Mouse (Mus musculus): ENCODE data around the gene Yif1a. TPM values are rescaled to one million over a fixed set of nuclear protein-coding genes. Genes with fewer than 3 reads are reported as not detected.

Yif1a gene
- polyA plus RNA-seq, 1 experiment from 2014 or later: 56.4 TPM

GRCm38 (mm10) chr19:5117494-5118383 lies 29.4 kb downstream of the Yif1a start:
- Histone ChIP-seq H3K4me1 (peaks cover 19% of the 10 kb centered on the region), H3K36me3 (replicated peaks) (peaks cover 15% of the 10 kb centered on the region), H3K9me3 (no peaks in the 10 kb centered on the region), H3K9ac (peak overlapping the region; percentile 89), H3K27ac (peak overlapping the region; percentile 89), H3K4me2 (peak overlapping the region; percentile 89), H3K4me3 (replicated peaks) (peak overlapping the region; percentile 91), H3K27me3 (peaks cover 11% of the 10 kb centered on the region)
- ATAC-seq (ENCODE audit: low FRiP score): peak; percentile 93
- under 1% methylated on average over 82 of the region's 83 CpGs for WGBS

GRCm38 (mm10) chr19:5118384-5118698 lies 30.0 kb downstream of the Yif1a start, which contains the start of gene Klc2:
Gene Klc2, minus strand, starts transcription at chr19:5118560.
- under 1% methylated on average over 18 of the region's 18 CpGs for WGBS
- Histone ChIP-seq H3K36me3 (replicated peaks) (peaks cover 9% of the 10 kb centered on the region), H3K27me3 (peaks cover 11% of the 10 kb centered on the region), H3K9me3 (no peaks in the 10 kb centered on the region), H3K27ac (peak within 1 kb of the TSS; percentile 89), H3K4me1 (peaks cover 19% of the 10 kb centered on the region), H3K4me3 (replicated peaks) (peak within 1 kb of the TSS; percentile 91), H3K9ac (peak within 1 kb of the TSS; percentile 89), H3K4me2 (peak within 1 kb of the TSS; percentile 89)
- ATAC-seq (ENCODE audit: low FRiP score): no peak; the same call in 1 of the 2 replicates

- Histone ChIP-seq H3K9me3 (no peaks in the 10 kb centered on the region), H3K36me3 (replicated peaks) (no peaks in the 10 kb centered on the region), H3K27me3 (peaks cover 11% of the 10 kb centered on the region), H3K4me2 (no peak overlapping the region), H3K9ac (no peak overlapping the region), H3K4me3 (replicated peaks) (no peak overlapping the region), H3K27ac (no peak overlapping the region), H3K4me1 (peaks cover 7% of the 10 kb centered on the region)
- 66% methylated on average over 10 of the region's 10 CpGs for WGBS
- ATAC-seq (ENCODE audit: low FRiP score): no peak
Observed at GRCm38 (mm10) chr19:5122492-5122891, 34.2 kb downstream of the Yif1a start.

- Histone ChIP-seq H3K4me1 (peaks cover 7% of the 10 kb centered on the region), H3K36me3 (replicated peaks) (no peaks in the 10 kb centered on the region), H3K4me2 (no peak overlapping the region), H3K9me3 (no peaks in the 10 kb centered on the region), H3K4me3 (replicated peaks) (no peak overlapping the region), H3K27ac (no peak overlapping the region), H3K27me3 (peaks cover 11% of the 10 kb centered on the region), H3K9ac (no peak overlapping the region)
- no peak for ATAC-seq (ENCODE audit: low FRiP score)
- WGBS: 89% methylated on average over 3 of the region's 3 CpGs
Observed at GRCm38 (mm10) chr19:5123241-5123640, 34.9 kb downstream of the Yif1a start.

GRCm38 (mm10) chr19:5124055-5124614 lies 35.8 kb downstream of the Yif1a start:
- no peak overlapping the region for H3K4me3 ChIP-seq (replicated peaks)
- no peak overlapping the region for H3K9ac ChIP-seq
- no peaks in the 10 kb centered on the region for H3K36me3 ChIP-seq (replicated peaks)
- H3K4me2 ChIP-seq: no peak overlapping the region
- no peak overlapping the region for H3K27ac ChIP-seq
- 0 out of 2 replicates have a peak, but pooled peaks cover under 1% of the 10 kb centered on the region for H3K4me1 ChIP-seq
- no peak for ATAC-seq (ENCODE audit: low FRiP score)
- H3K27me3 ChIP-seq: peaks cover 7% of the 10 kb centered on the region
- no peaks in the 10 kb centered on the region for H3K9me3 ChIP-seq
- 76% methylated on average over 7 of the region's 7 CpGs for WGBS

GRCm38 (mm10) chr19:5129770-5130169 lies 41.4 kb downstream of the Yif1a start:
- Histone ChIP-seq H3K4me1 (no peaks in the 10 kb centered on the region), H3K36me3 (replicated peaks) (peaks cover 11% of the 10 kb centered on the region), H3K27ac (no peak overlapping the region), H3K27me3 (no peaks in the 10 kb centered on the region), H3K9ac (no peak overlapping the region), H3K4me2 (no peak overlapping the region), H3K9me3 (no peaks in the 10 kb centered on the region), H3K4me3 (replicated peaks) (no peak overlapping the region)
- ATAC-seq (ENCODE audit: low FRiP score): no peak
- WGBS: 30% methylated on average over 1 of the region's 1 CpGs

DNA sequence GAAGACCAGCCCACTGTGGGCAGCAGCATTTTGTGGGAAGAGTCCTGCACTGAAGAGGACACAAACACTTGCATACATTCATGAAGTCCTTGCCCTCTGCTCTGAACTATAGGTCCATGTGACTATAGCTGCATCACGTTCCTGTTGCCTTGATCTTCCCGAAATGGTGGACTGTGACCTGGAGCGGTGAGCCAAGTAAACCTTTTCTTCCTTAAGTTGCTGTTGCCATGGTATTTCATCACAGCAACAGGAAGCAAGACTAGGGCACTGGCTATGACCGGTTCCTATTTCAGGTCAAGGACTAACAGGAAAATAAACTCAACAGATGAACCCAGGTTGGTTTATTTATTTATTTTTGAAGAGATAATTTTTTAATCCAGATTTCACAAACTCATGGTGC lies 42.9 kb downstream of the Yif1a start:
- Histone ChIP-seq H3K4me1 (no peaks in the 10 kb centered on the region), H3K9ac (no peak overlapping the region), H3K9me3 (no peaks in the 10 kb centered on the region), H3K36me3 (replicated peaks) (peaks cover 20% of the 10 kb centered on the region), H3K4me2 (no peak overlapping the region), H3K4me3 (replicated peaks) (no peak overlapping the region), H3K27me3 (no peaks in the 10 kb centered on the region), H3K27ac (no peak overlapping the region)
- WGBS: 76% methylated on average over 4 of the region's 4 CpGs
- ATAC-seq (ENCODE audit: low FRiP score): no peak

GRCm38 (mm10) chr19:5139640-5140039 lies 51.3 kb downstream of the Yif1a start:
- 6% methylated on average over 2 of the region's 2 CpGs for WGBS
- H3K4me3 ChIP-seq (replicated peaks): no peak overlapping the region
- ATAC-seq (ENCODE audit: low FRiP score): no peak

More at GRCm38 (mm10) chr19:5139640-5140039, 51.3 kb downstream of the Yif1a start:
- Histone ChIP-seq H3K4me2 (no peak overlapping the region), H3K4me1 (no peaks in the 10 kb centered on the region), H3K9me3 (no peaks in the 10 kb centered on the region), H3K9ac (no peak overlapping the region), H3K27me3 (no peaks in the 10 kb centered on the region), H3K36me3 (replicated peaks) (peaks cover 34% of the 10 kb centered on the region), H3K27ac (no peak overlapping the region)

Other genes with a start within 250 kb of the Yif1a start
- gene Ccs, start 249.2 kb upstream of the Yif1a start, polyA plus RNA-seq (2016; fragmentation: Nextera tagmentation; extraction: Ambion mirVana): 34.6 and 37.9 TPM in 2 replicates
- gene Ccdc87, start 249.2 kb upstream of the Yif1a start, polyA plus RNA-seq (2016; fragmentation: Nextera tagmentation; extraction: Ambion mirVana): 0.19 TPM in 2 replicates
- 30.0 and 30.9 TPM in 2 replicates for gene Ctsf, start 233.4 kb upstream of the Yif1a start, polyA plus RNA-seq (2016; fragmentation: Nextera tagmentation; extraction: Ambion mirVana)
- 1.2 and 1.3 TPM in 2 replicates for gene Actn3, start 210.6 kb upstream of the Yif1a start, polyA plus RNA-seq (2016; fragmentation: Nextera tagmentation; extraction: Ambion mirVana)
- gene Zdhhc24, start 209.9 kb upstream of the Yif1a start, polyA plus RNA-seq (2016; fragmentation: Nextera tagmentation; extraction: Ambion mirVana): 17.4 and 17.5 TPM in 2 replicates
- gene Bbs1, start 181.9 kb upstream of the Yif1a start, polyA plus RNA-seq (2016; fragmentation: Nextera tagmentation; extraction: Ambion mirVana): 6.8 and 8.0 TPM in 2 replicates
- 159 and 170 TPM in 2 replicates for gene Dpp3, start 160.3 kb upstream of the Yif1a start, polyA plus RNA-seq (2016; fragmentation: Nextera tagmentation; extraction: Ambion mirVana)
- 4.3 and 5.2 TPM in 2 replicates for gene Peli3, start 145.4 kb upstream of the Yif1a start, polyA plus RNA-seq (2016; fragmentation: Nextera tagmentation; extraction: Ambion mirVana)
- 130 and 138 TPM in 2 replicates for gene Mrpl11, start 126.4 kb upstream of the Yif1a start, polyA plus RNA-seq (2016; fragmentation: Nextera tagmentation; extraction: Ambion mirVana)
- 0.09 and 0.14 TPM in 2 replicates for gene Npas4, start 98.2 kb upstream of the Yif1a start, polyA plus RNA-seq (2016; fragmentation: Nextera tagmentation; extraction: Ambion mirVana)
- gene Slc29a2, start 64.7 kb upstream of the Yif1a start, polyA plus RNA-seq (2016; fragmentation: Nextera tagmentation; extraction: Ambion mirVana): 7.2 and 7.4 TPM in 2 replicates
- gene B4gat1, start 49.7 kb upstream of the Yif1a start, polyA plus RNA-seq (2016; fragmentation: Nextera tagmentation; extraction: Ambion mirVana): 37.6 and 37.9 TPM in 2 replicates
- 2.5 and 3.4 TPM in 2 replicates for gene AC124502.3, start 49.6 kb upstream of the Yif1a start, polyA plus RNA-seq (2016; fragmentation: Nextera tagmentation; extraction: Ambion mirVana)
- 57.5 and 60.3 TPM in 2 replicates for gene Brms1, start 47.2 kb upstream of the Yif1a start, polyA plus RNA-seq (2016; fragmentation: Nextera tagmentation; extraction: Ambion mirVana)
- 0.87 and 1.6 TPM in 2 replicates for gene Rin1, start 38.1 kb upstream of the Yif1a start, polyA plus RNA-seq (2016; fragmentation: Nextera tagmentation; extraction: Ambion mirVana)
- gene Cd248, start 20.5 kb upstream of the Yif1a start, polyA plus RNA-seq (2016; fragmentation: Nextera tagmentation; extraction: Ambion mirVana): 16.4 and 17.1 TPM in 2 replicates
- 1.7 and 2.0 TPM in 2 replicates for gene Tmem151a, start 3.0 kb upstream of the Yif1a start, polyA plus RNA-seq (2016; fragmentation: Nextera tagmentation; extraction: Ambion mirVana)
- 168 and 180 TPM in 2 replicates for gene Cnih2, start 10.0 kb downstream of the Yif1a start, polyA plus RNA-seq (2016; fragmentation: Nextera tagmentation; extraction: Ambion mirVana)
- 232 and 237 TPM in 2 replicates for gene Rab1b, start 18.5 kb downstream of the Yif1a start, polyA plus RNA-seq (2016; fragmentation: Nextera tagmentation; extraction: Ambion mirVana)
- 45.8 and 46.0 TPM in 2 replicates for gene Klc2, start 30.0 kb downstream of the Yif1a start, polyA plus RNA-seq (2016; fragmentation: Nextera tagmentation; extraction: Ambion mirVana)
- gene Pacs1, start 184.6 kb downstream of the Yif1a start, polyA plus RNA-seq (2016; fragmentation: Nextera tagmentation; extraction: Ambion mirVana): 29.4 and 30.9 TPM in 2 replicates
- gene Sf3b2, start 206.9 kb downstream of the Yif1a start, polyA plus RNA-seq (2016; fragmentation: Nextera tagmentation; extraction: Ambion mirVana): 415 and 417 TPM in 2 replicates
- 17.5 and 21.8 TPM in 2 replicates for gene Gal3st3, start 209.8 kb downstream of the Yif1a start, polyA plus RNA-seq (2016; fragmentation: Nextera tagmentation; extraction: Ambion mirVana)
- gene Catsper1, start 247.2 kb downstream of the Yif1a start, polyA plus RNA-seq (2016; fragmentation: Nextera tagmentation; extraction: Ambion mirVana): not detected in 2 replicates

Measured in forebrain, embryonic 12.5 days (tissue).